Mouse (Mus musculus) layer of hippocampus, postnatal 14 days (tissue): ENCODE results near the gene Cpn2. TPM values are rescaled to one million over a fixed set of nuclear protein-coding genes. Genes with fewer than 3 reads are reported as not detected.

ENCODE experiments used
- DNase-seq, 2 experiments: peaks; one replicate each; pipeline ENCODE4 v3.0.0; 2021 to 2022; ENCODE audit warnings: low spot score in 2 of 2, mixed read lengths in 1 of 2
- total RNA-seq, 2 experiments: library from RNA; stranded (reverse); gene quantifications; 2 replicates each; pipeline ENCODE4 v1.2.3; 2021

The Cpn2 gene
- total RNA-seq, 2 experiments from 2014 or later, result not detected

GRCm38 (mm10) chr16:30280676-30281297, 13.5 kb upstream of the Cpn2 start:
- no peak for DNase-seq

DNA sequence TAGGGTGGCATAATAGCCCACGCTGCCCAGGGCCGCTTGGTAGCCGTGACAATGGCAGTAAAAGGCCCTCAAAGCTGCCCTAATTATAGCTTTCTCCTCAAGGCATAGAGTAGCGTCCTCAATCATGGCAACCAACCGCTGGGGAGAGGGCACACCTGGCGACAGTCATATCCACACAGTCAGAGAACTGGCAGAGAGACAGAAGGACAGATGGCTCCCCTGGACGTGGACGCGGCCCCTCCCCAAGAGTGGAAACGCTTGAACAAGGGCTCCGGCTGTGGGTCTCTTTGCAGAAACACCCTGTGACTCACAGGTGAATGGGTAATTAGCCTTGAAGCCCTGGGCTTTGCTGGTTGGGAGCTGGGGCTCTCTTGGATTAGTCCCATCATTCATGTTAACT, 11.1 kb upstream of the Cpn2 start:
- no peak for DNase-seq

DNA sequence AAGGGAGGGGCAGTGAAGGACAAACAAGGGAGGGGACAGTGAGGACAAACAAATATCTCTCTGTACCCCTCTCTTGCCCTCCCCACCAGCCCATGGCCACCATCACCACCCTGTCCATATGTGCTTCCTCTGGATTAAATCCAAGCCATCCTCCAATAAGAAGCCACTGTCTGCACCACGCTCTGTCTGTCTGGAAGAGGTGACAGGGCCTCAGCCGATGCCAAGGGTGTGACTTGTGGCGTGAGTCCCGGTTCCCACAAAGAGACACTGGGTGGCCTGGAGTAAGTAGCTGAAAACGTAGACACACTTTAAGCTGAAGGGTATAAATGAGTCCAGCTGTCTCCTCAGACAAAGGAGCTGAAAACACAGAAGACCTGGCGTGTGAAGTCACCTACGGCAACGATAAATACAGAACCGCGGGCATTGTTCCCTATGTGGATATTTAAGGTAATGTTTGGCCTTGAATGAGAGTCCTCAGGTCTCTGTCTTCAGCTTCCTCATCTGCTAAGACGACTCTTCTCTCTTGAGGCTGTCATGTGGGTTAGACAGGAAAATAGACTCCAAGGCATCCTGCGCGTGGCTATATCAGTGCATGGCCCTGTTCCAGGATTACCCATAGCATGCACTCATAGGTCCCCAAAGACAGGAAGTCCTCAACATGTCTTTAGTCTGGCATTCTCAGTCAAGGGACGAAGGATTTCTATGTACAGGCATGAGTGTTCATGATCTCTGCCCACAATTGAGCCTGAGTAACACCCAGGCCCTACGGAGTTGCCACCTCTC, 8.4 kb upstream of the Cpn2 start:
- DNase-seq, result no peak

DNA sequence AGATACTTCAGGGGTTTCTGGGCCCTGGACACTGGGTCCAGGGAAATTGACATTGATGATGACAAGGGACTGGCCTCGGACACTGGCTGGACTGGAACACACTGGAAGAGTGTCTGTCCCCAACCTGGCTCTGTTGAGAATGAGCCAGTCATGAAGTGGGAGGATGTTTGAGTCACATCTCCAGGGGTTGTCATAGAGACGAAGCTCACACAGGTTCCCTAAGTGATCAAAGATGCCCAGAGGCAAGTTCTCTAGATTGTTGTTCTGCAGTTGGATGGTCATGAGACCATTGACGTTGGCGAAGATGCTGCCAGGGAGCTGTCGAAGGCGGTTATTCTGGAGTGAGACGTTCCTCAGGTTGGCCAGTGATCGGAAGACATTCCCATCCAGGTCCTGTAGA, 5.8 kb upstream of the Cpn2 start:
- no peak for DNase-seq

DNA sequence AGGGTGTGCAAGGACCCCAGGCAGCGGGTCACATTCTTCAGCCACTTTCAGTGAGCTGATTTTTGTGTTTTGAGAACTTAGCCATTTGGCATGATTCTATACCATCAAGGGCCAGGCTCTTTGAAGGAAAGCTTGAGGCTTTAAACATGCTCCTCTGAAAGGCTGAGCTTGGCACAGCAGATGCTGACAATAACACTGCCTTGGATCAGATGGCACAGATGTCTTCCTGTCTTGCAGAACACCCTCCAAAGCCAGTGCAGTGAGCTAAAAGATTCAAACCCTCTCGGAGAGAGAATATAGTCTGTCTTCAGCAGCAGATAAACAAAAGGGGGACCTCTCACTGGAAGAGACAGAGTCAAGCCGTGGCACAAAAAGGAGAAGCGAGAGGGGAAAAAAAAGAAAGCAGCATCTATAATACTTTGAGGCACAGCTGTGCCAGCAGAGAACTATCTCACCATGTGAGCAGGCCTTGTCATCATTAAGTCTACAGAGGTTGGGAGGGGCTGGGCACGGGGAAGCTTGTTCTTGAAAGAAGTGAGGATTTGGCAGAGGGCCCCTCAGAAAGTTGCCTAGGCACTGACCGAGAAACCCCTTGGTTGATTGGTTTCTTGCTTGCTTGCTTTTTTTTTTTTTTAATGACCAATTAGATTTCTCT, 4.8 kb upstream of the Cpn2 start:
- peak in 1 of 2 experiments; percentile 13 for DNase-seq

DNA sequence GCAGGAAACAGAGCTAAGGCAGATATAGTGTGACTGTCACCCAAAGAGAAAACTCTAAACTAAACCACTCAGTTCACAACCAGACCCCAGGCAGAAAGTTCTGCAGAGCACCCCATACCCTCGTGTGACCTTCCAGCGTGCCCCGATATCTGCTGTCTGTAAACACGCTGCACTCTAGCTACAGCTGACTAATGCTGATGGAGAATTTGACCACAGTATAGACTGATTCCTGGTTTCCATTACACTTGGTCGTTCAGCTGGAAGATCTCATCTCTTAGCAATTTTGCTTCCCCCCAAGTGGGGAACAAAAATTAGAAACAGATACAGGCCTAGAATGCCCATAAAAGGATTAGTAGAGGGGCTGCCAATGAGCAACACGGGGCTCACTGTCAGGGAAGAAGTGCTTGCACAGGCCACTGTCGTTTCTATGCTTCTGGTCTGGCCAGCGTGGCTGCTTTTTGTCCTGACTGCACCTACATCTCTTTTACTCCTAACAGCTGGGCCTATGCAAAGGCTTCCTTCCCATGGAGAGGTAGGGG, 4.0 kb upstream of the Cpn2 start:
- DNase-seq, result no peak

DNA sequence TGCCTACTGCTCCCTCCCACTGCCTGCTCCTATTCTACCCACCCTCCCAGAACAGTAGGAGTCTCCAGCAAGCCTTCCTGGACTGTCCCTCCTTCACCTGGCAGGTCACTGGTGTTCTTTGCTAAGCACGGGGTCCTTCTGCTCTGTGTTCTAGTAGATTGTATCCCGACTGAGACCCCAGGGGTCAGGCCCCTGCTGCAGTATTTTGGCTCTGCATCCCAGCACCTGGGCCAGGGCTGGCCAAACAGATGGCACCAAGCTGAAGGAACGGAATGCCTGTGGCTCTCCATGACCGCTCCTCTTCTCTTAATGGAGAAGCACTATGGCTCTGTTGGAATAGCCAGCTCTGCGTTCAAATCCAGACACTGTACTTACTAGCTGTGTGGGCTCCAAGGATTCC, 738 bp downstream of the Cpn2 start:
- no peak for DNase-seq

DNA sequence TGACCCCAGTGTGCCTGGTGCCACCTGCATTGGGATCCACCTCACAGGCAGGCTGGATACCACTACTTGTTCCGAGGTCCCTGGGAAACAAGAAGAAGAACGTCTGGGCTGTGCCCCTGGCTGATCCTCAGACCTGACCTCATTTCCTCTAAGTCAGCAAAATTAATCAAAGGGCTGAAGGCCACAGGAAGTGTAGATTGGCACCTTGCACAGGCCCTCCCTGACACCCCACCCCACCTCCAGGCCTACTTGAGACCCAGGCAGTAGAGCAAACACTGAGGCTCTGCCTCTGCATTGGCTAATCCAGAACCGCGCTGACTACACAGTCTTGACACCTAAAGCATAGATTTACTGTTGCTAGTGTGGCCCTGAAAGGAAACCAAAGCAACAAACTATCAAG, 1.7 kb downstream of the Cpn2 start:
- DNase-seq, result no peak

- no peak for DNase-seq
Observed at GRCm38 (mm10) chr16:30263156-30263555, 4.1 kb downstream of the Cpn2 start.

DNA sequence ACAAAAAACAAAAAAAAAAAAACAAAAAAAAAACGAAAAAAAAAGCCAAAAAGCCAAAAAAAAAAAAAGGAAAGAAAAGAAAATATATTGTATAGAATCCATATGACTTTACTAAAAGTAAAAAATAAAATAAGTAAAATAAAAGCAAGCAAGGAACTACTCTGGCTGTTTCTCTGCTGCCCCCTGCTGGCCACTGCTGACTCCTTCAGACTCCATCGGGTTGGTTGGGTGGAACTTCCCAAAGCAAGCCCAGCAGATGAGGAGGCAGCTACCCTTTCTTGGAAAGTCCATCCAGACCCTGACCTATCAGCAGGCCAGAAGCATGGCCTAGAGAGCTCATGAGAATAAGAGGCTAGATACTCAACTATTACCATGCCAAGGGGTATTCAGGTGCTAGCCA, 4.6 kb downstream of the Cpn2 start:
- DNase-seq, result peak in 1 of 2 experiments; percentile 61

GRCm38 (mm10) chr16:30262157-30262556, 5.1 kb downstream of the Cpn2 start:
- DNase-seq, result no peak

DNA sequence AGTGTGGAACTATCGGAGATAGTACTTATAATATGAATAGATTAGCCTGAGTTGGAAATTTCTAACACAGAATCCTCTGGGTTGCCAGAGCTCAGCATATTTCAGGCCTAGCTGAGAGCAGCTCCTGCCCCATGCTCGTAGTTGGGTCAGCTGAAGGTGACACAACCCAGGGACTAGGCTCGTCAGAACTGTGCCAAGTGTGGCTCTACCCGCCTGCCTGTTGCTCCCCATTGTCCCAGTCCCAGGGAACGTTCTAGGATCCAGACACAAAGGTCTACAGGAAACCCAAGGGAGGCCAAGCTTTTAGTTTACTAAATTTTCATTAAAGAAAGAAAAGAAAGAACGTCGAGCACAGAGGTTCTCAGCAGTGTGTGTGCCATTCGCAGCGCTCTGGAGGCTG, 6.0 kb downstream of the Cpn2 start:
- DNase-seq, result no peak

DNA sequence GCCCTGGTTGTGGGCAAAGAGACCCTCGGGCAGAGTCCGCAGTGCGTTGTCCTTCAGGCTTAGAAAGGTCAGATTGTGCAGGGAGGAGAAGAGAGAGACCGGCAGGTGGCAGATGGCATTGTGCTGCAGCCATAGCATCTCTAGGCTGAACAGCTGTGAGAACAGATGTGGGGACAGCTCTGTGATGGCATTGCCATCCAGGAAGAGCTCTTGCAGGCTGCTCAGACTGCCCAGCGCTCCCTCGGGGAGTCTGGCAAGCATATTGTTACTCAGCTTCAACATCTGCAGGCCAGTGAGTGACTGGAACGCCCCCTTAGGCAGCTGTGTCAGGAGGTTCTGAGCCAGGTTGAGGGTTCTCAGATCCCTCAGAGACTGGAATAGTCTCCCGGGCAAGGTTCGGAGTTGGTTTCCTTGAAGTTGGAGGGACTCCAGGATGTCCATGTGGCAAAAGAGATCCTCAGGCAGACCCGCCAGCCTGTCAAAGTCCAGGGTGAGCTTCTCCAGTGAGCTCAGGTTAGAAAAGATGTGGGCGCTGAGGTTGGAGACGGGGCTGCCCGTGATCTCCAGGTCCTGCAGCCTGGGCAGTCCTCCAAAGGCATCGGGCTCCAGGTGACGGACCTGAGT, 7.2 kb downstream of the Cpn2 start:
- DNase-seq, result no peak

- DNase-seq, result no peak
Observed at GRCm38 (mm10) chr16:30259444-30259843, 7.9 kb downstream of the Cpn2 start.

DNA sequence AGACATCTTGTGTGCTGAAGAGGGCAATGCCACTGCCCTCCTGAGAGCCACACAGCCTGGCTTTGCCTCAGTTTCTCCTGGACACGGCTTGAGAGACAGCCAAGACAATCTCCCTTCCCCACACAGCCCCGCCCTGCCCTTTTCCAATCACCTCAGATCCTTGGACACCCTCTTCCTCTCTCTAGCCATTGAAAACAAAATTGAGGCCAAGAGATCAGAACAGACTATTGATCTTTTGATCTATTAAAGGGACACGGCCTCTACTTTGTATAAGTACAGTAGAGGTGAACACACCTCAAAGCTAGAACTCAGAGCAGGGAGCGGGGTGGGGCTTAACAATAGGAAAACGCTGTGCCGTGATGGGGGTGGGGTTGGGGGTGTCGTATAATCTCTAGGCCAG, 8.9 kb downstream of the Cpn2 start:
- no peak for DNase-seq

DNA sequence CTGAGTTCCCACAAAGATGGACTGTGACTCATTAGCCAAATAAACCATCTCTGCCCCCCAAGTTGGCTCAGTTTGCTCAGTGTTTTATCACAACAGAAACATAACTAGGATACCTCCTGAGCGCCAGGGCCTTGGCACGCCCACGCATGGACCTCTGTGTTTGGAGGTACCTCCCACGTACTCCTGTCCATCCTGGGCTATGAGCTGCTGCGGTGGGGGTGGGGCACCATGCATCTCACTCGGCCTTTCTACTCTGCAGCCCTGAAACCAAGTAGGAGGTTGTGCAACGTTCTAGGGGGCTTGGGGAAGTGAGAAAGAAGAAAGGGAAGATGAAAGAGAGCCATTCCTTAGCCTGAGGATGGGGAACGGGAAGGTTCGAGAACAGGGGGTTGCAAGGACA, 9.6 kb downstream of the Cpn2 start:
- no peak for DNase-seq

- DNase-seq, result no peak
Observed at GRCm38 (mm10) chr16:30255061-30255460, 12.2 kb downstream of the Cpn2 start.

GRCm38 (mm10) chr16:30253900-30254299, 13.4 kb downstream of the Cpn2 start:
- DNase-seq, result no peak

DNA sequence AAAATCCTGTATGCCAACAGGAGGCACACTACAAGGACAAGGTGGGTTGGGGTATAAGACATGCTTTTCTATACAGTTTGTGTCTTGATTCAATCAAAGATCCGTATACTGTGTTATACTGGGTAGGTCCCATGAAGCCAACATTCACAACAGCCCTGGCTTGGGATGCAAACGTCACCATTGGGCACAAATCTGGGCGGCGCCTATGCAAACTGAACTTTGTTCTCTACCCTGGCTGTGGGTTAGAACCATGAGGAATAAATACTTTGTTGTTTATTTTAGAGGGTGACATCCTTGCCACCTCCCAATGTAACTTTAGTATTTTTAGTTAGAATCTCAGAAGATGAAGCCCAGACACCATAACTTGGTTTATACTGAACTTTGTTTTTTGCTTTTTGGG, 13.9 kb downstream of the Cpn2 start:
- no peak for DNase-seq

- peak; percentile 55 to 70 for DNase-seq
Observed at GRCm38 (mm10) chr16:30252003-30252418, 15.3 kb downstream of the Cpn2 start.

GRCm38 (mm10) chr16:30244037-30244700, 23.1 kb downstream of the Cpn2 start:
- DNase-seq, result no peak
